Mouse (Mus musculus) myocyte (in vitro differentiated cells): ENCODE results near the gene Usp54.

Experiments used
- CEBPB ChIP-seq: IDR thresholded peaks from 2 replicates; pipeline ENCODE4 v1.6.1; 2011; ENCODE audit warnings: mild to moderate bottlenecking, moderate library complexity; ENCODE audit not compliant: poor library complexity, insufficient read depth, severe bottlenecking
- E2F4 ChIP-seq: IDR thresholded peaks from one replicate; pipeline ENCODE4 v1.6.1; 2011; ENCODE audit warnings: mild to moderate bottlenecking, control low read depth, moderate library complexity; ENCODE audit not compliant: insufficient read depth
- MAX ChIP-seq: IDR thresholded peaks from one replicate; pipeline ENCODE4 v1.6.1; 2011; ENCODE audit warnings: low read depth, mild to moderate bottlenecking, control low read depth
- MYOD1 ChIP-seq, 3 experiments: IDR thresholded peaks; one replicate each; pipeline ENCODE4 v1.6.1; 2011; ENCODE audit warnings: control low read depth in 2 of 3, low read depth in 2 of 3, mild to moderate bottlenecking in 2 of 3, moderate library complexity in 1 of 3; ENCODE audit not compliant: insufficient read length in 2 of 3, control insufficient read depth in 1 of 3
- MYOG ChIP-seq, 3 experiments: IDR thresholded peaks; one replicate each; pipeline ENCODE4 v1.6.1; 2011; ENCODE audit warnings: control low read depth in 2 of 3, low read depth in 2 of 3, mild to moderate bottlenecking in 2 of 3; ENCODE audit not compliant: insufficient read length in 2 of 3, control insufficient read depth in 1 of 3, insufficient read depth in 1 of 3
- POLR2A ChIP-seq: IDR thresholded peaks from one replicate; pipeline ENCODE4 v1.6.1; 2011; ENCODE audit warnings: low read depth, mild to moderate bottlenecking, control low read depth, moderate library complexity; ENCODE audit not compliant: insufficient read length
- REST ChIP-seq: IDR thresholded peaks from one replicate; pipeline ENCODE4 v1.6.1; 2011; ENCODE audit warnings: mild to moderate bottlenecking, control low read depth, moderate library complexity; ENCODE audit not compliant: insufficient read depth, insufficient read length
- TCF3 ChIP-seq: IDR thresholded peaks from one replicate; pipeline ENCODE4 v1.6.1; 2011; ENCODE audit warnings: low read depth, control low read depth; ENCODE audit not compliant: insufficient read length
- USF1 ChIP-seq: IDR thresholded peaks from one replicate; pipeline ENCODE4 v1.6.1; 2011; ENCODE audit warnings: low read depth, mild to moderate bottlenecking, control low read depth, moderate library complexity

DNA sequence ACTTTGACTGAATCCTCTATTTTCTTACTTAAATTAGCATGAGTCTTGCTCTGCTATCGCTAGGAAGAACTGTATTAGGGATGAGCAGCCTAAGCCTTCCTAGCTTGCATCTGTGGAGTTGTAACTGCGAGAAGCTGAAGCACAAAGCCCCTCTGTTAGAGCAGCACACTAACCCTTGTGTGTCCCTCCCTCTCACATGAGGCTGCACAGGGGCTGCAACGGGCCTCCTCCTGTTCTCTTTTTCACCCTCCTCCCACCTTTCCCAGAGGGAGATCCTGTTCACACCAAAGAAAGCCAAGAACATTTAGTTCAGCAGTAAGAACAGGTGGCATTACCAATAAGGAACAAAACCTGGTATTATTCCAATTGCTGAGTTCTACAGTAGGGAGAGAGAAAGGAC is 45.1 kb downstream of the Usp54 start:
- no peak for TF ChIP-seq POLR2A
- no peak for TF ChIP-seq USF1
- no peak for TF ChIP-seq TCF3
- TF ChIP-seq E2F4, result no peak
- TF ChIP-seq CEBPB, result no peak
- TF ChIP-seq MAX, result no peak
- TF ChIP-seq MYOG (IDR thresholded peaks at IDR 0.05; ENCODE audit: control insufficient read depth in 1 of 3, insufficient read depth in 1 of 3, insufficient read length in 2 of 3, low read depth in 2 of 3), result no peak
- TF ChIP-seq REST, result no peak
- TF ChIP-seq MYOD1 (IDR thresholded peaks at IDR 0.05; ENCODE audit: control insufficient read depth in 1 of 3, insufficient read length in 2 of 3, low read depth in 2 of 3), result no peak
